Mouse (Mus musculus): Measurements from ENCODE around the gene Fosl1. TPM values are rescaled to one million over a fixed set of nuclear protein-coding genes. Genes with fewer than 3 reads are reported as not detected.
"Not testable (repeated sequence)": the region's sequence is repeated elsewhere in the genome, so short reads cannot be mapped to it uniquely, and the experiment has no call there.

The Fosl1 gene
- polyA plus RNA-seq, 1 experiment from 2014 or later = not detected

GRCm38 (mm10) chr19:5493301-5493721 is 46.0 kb downstream of the Fosl1 start:
- peaks cover 56% of the 10 kb centered on the region for H3K36me3 ChIP-seq (ENCODE audit: control insufficient read depth, insufficient read depth, low read length)
- H3K4me3 ChIP-seq (ENCODE audit: low read depth, low read length); H3K4me1 ChIP-seq (ENCODE audit: control insufficient read depth, insufficient read depth, low read length); H3K4me2 ChIP-seq (ENCODE audit: low read depth, low read length); DNase-seq (ENCODE audit: low spot score); H3K9me3 ChIP-seq (ENCODE audit: control insufficient read depth, low read length); H3K27ac ChIP-seq (replicated peaks; ENCODE audit: low read depth, low read length); H3K27me3 ChIP-seq (replicated peaks; ENCODE audit: control insufficient read depth, insufficient read depth, low read length); ATAC-seq (ENCODE audit: low read depth); H3K9ac ChIP-seq (ENCODE audit: low read depth, low read length): not testable (repeated sequence)
- 73% methylated on average over 9 of the region's 9 CpGs for WGBS

DNA sequence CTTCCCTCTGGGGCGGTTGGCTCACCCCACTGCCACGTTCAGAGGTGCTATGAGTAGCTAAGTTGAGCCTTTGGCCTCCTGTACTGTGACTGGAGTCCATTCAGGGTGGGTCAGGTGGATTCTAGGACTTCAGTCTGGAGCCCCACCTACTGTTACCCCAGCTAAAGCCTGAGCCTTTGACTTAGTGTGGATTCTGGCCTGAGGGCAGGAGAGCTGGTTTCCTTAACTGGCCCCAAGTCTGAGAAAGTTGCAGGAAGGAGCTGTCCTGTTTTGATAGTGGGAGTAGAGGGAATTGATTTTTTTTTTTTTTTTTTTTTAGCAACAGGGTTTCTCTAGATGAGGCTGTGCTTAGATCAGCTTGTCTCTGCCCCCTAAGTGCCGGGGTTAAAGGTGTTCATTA is 47.0 kb downstream of the Fosl1 start:
- Histone ChIP-seq H3K4me1 (ENCODE audit: control insufficient read depth, insufficient read depth, low read length) (no peaks in the 10 kb centered on the region; the same call in 1 of the 2 replicates), H3K9me3 (ENCODE audit: control insufficient read depth, low read length) (no peaks in the 10 kb centered on the region), H3K4me3 (ENCODE audit: low read depth, low read length) (no peak overlapping the region), H3K27ac (replicated peaks; ENCODE audit: low read depth, low read length) (no peak overlapping the region), H3K27me3 (replicated peaks; ENCODE audit: control insufficient read depth, insufficient read depth, low read length) (no peaks in the 10 kb centered on the region), H3K36me3 (ENCODE audit: control insufficient read depth, insufficient read depth, low read length) (peaks cover 59% of the 10 kb centered on the region), H3K9ac (ENCODE audit: low read depth, low read length) (no peak overlapping the region), H3K4me2 (ENCODE audit: low read depth, low read length) (no peak overlapping the region)
- 88% methylated on average over 3 of the region's 3 CpGs for WGBS
- DNase-seq (ENCODE audit: low spot score) (no peak), ATAC-seq (ENCODE audit: low read depth) (no peak)

DNA sequence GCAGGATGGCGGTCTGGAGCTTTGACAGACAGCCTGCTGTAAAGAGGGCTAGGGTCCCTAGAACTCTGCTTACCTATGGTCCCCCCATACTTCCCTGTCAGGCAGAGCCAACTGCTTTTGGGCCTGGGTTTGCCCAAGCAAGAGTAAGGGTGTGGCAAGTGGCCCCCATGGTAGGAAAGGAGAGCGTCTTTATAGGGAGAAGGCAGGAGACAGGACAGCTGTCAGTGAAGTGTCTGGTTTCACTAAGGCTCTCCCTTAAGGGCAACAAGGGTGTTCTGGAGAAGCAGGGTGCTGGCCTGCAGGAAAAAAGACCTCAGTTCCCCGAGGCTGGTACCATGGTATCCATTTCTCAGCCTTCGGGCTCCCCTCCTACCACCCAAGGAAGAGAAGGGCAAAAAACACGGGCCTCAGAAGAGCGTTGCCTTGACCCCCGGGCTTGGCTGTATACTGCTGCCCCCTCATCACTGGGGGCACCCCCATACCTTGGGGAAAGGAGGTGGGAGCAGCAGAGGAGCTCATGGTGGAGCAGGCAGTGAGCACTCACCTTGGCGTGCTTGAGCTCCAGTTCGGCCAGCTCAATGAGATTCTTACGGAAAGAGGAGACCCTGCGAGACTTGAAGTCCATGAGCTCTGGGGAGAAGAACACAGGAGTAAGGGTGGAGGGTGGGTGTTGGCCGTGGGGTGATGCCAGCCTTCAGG is 48.2 kb downstream of the Fosl1 start:
- no peak overlapping the region for H3K4me3 ChIP-seq (ENCODE audit: low read depth, low read length)
- DNase-seq (ENCODE audit: low spot score) (no peak), ATAC-seq (ENCODE audit: low read depth) (no peak)
- H3K9me3 ChIP-seq (ENCODE audit: control insufficient read depth, low read length) = no peaks in the 10 kb centered on the region
- no peak overlapping the region for H3K9ac ChIP-seq (ENCODE audit: low read depth, low read length)
- H3K27me3 ChIP-seq (replicated peaks; ENCODE audit: control insufficient read depth, insufficient read depth, low read length) = no peaks in the 10 kb centered on the region
- H3K4me1 ChIP-seq (ENCODE audit: control insufficient read depth, insufficient read depth, low read length) = no peaks in the 10 kb centered on the region; the same call in 1 of the 2 replicates
- peaks cover 59% of the 10 kb centered on the region for H3K36me3 ChIP-seq (ENCODE audit: control insufficient read depth, insufficient read depth, low read length)
- WGBS = 81% methylated on average over 12 of the region's 12 CpGs
- no peak overlapping the region for H3K27ac ChIP-seq (replicated peaks; ENCODE audit: low read depth, low read length)
- H3K4me2 ChIP-seq (ENCODE audit: low read depth, low read length) = no peak overlapping the region

GRCm38 (mm10) chr19:5496052-5496370 is 48.7 kb downstream of the Fosl1 start:
- Histone ChIP-seq H3K36me3 (ENCODE audit: control insufficient read depth, insufficient read depth, low read length) (peaks cover 59% of the 10 kb centered on the region), H3K9me3 (ENCODE audit: control insufficient read depth, low read length) (no peaks in the 10 kb centered on the region), H3K27ac (replicated peaks; ENCODE audit: low read depth, low read length) (no peak overlapping the region), H3K4me3 (ENCODE audit: low read depth, low read length) (no peak overlapping the region), H3K27me3 (replicated peaks; ENCODE audit: control insufficient read depth, insufficient read depth, low read length) (no peaks in the 10 kb centered on the region), H3K4me2 (ENCODE audit: low read depth, low read length) (no peak overlapping the region), H3K4me1 (ENCODE audit: control insufficient read depth, insufficient read depth, low read length) (no peaks in the 10 kb centered on the region; the same call in 1 of the 2 replicates), H3K9ac (ENCODE audit: low read depth, low read length) (no peak overlapping the region)
- WGBS = 89% methylated on average over 10 of the region's 16 CpGs
- DNase-seq (ENCODE audit: low spot score) (no peak), ATAC-seq (ENCODE audit: low read depth) (no peak)

GRCm38 (mm10) chr19:5500330-5500875 is 53.1 kb downstream of the Fosl1 start:
- Histone ChIP-seq H3K4me3 (ENCODE audit: low read depth, low read length) (no peak overlapping the region), H3K9ac (ENCODE audit: low read depth, low read length) (no peak overlapping the region), H3K27ac (replicated peaks; ENCODE audit: low read depth, low read length) (no peak overlapping the region), H3K4me1 (ENCODE audit: control insufficient read depth, insufficient read depth, low read length) (no peaks in the 10 kb centered on the region), H3K9me3 (ENCODE audit: control insufficient read depth, low read length) (no peaks in the 10 kb centered on the region), H3K27me3 (replicated peaks; ENCODE audit: control insufficient read depth, insufficient read depth, low read length) (no peaks in the 10 kb centered on the region), H3K36me3 (ENCODE audit: control insufficient read depth, insufficient read depth, low read length) (peaks cover 34% of the 10 kb centered on the region), H3K4me2 (ENCODE audit: low read depth, low read length) (no peak overlapping the region)
- DNase-seq (ENCODE audit: low spot score) (no peak), ATAC-seq (ENCODE audit: low read depth) (no peak)
- 86% methylated on average over 2 of the region's 2 CpGs for WGBS

DNA sequence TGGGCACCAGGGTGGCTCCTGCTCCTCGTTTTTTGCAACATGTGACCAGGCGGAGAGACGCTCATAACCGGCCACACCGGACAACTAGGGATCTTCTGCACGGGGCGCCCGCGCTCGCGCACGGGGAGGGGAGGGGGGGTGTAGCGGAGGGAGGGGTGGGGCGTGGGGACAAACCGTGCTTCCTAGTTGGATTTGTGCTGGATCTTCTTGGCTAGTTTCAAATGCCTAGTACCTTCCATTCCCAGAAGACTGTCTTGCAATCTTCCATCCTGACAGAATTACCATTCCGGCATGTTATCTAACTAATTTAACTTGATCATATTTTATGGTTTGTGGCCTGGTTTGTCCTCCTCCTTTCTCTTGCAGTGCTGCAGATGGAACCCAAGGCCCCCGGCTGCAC is 56.3 kb downstream of the Fosl1 start, which contains the start of gene 1700020D05Rik:
1700020D05Rik (minus strand) TSS at position 101 of the 400 bp plus-strand sequence.
- WGBS = 73% methylated on average over 13 of the region's 17 CpGs
- Histone ChIP-seq H3K9me3 (ENCODE audit: control insufficient read depth, low read length) (peaks cover 4% of the 10 kb centered on the region), H3K36me3 (ENCODE audit: control insufficient read depth, insufficient read depth, low read length) (0 out of 2 replicates have a peak, but pooled peaks cover 6% of the 10 kb centered on the region), H3K9ac (ENCODE audit: low read depth, low read length) (no peak within 1 kb of the TSS), H3K4me2 (ENCODE audit: low read depth, low read length) (no peak within 1 kb of the TSS), H3K27me3 (replicated peaks; ENCODE audit: control insufficient read depth, insufficient read depth, low read length) (no peaks in the 10 kb centered on the region), H3K4me1 (ENCODE audit: control insufficient read depth, insufficient read depth, low read length) (no peaks in the 10 kb centered on the region), H3K4me3 (ENCODE audit: low read depth, low read length) (no peak within 1 kb of the TSS), H3K27ac (replicated peaks; ENCODE audit: low read depth, low read length) (no peak within 1 kb of the TSS)
- no peak for DNase-seq (ENCODE audit: low spot score)
- no peak for ATAC-seq (ENCODE audit: low read depth)

Other genes starting within 250 kb of the Fosl1 start
- gene Pacs1, start 174.4 kb upstream of the Fosl1 start, polyA plus RNA-seq (2014; fragmentation: Nextera tagmentation; extraction: Ambion mirVana) = 28.1 and 30.9 TPM in 2 replicates
- 247 and 281 TPM in 2 replicates for gene Sf3b2, start 152.1 kb upstream of the Fosl1 start, polyA plus RNA-seq (2014; fragmentation: Nextera tagmentation; extraction: Ambion mirVana)
- 4.0 and 4.3 TPM in 2 replicates for gene Gal3st3, start 149.2 kb upstream of the Fosl1 start, polyA plus RNA-seq (2014; fragmentation: Nextera tagmentation; extraction: Ambion mirVana)
- gene Catsper1, start 111.8 kb upstream of the Fosl1 start, polyA plus RNA-seq (2014; fragmentation: Nextera tagmentation; extraction: Ambion mirVana) = not detected in 2 replicates
- 7.5 and 9.2 TPM in 2 replicates for gene Cst6, start 98.0 kb upstream of the Fosl1 start, polyA plus RNA-seq (2014; fragmentation: Nextera tagmentation; extraction: Ambion mirVana)
- 35.0 and 35.7 TPM in 2 replicates for gene Eif1ad, start 80.8 kb upstream of the Fosl1 start, polyA plus RNA-seq (2014; fragmentation: Nextera tagmentation; extraction: Ambion mirVana)
- gene Banf1, start 80.4 kb upstream of the Fosl1 start, polyA plus RNA-seq (2014; fragmentation: Nextera tagmentation; extraction: Ambion mirVana) = 375 and 387 TPM in 2 replicates
- 50.3 and 65.9 TPM in 2 replicates for gene Sart1, start 58.8 kb upstream of the Fosl1 start, polyA plus RNA-seq (2014; fragmentation: Nextera tagmentation; extraction: Ambion mirVana)
- 0.53 TPM in 1 of 2 replicates, not detected in the other for gene Tsga10ip, start 45.0 kb upstream of the Fosl1 start, polyA plus RNA-seq (2014; fragmentation: Nextera tagmentation; extraction: Ambion mirVana)
- gene Drap1, start 22.6 kb upstream of the Fosl1 start, polyA plus RNA-seq (2014; fragmentation: Nextera tagmentation; extraction: Ambion mirVana) = 191 and 195 TPM in 2 replicates
- 51.1 and 56.1 TPM in 2 replicates for gene AI837181, start 22.4 kb upstream of the Fosl1 start, polyA plus RNA-seq (2014; fragmentation: Nextera tagmentation; extraction: Ambion mirVana)
- gene Ccdc85b, start 10.3 kb downstream of the Fosl1 start, polyA plus RNA-seq (2014; fragmentation: Nextera tagmentation; extraction: Ambion mirVana) = 5.7 and 6.1 TPM in 2 replicates
- 75.0 and 99.0 TPM in 2 replicates for gene Fibp, start 13.1 kb downstream of the Fosl1 start, polyA plus RNA-seq (2014; fragmentation: Nextera tagmentation; extraction: Ambion mirVana)
- 0.85 and 1.5 TPM in 2 replicates for gene Ctsw, start 21.0 kb downstream of the Fosl1 start, polyA plus RNA-seq (2014; fragmentation: Nextera tagmentation; extraction: Ambion mirVana)
- gene Efemp2, start 26.4 kb downstream of the Fosl1 start, polyA plus RNA-seq (2014; fragmentation: Nextera tagmentation; extraction: Ambion mirVana) = 175 and 190 TPM in 2 replicates
- gene Mus81, start 40.9 kb downstream of the Fosl1 start, polyA plus RNA-seq (2014; fragmentation: Nextera tagmentation; extraction: Ambion mirVana) = 38.0 and 39.6 TPM in 2 replicates
- 2,353 and 2,499 TPM in 2 replicates for gene Cfl1, start 42.9 kb downstream of the Fosl1 start, polyA plus RNA-seq (2014; fragmentation: Nextera tagmentation; extraction: Ambion mirVana)
- not detected in 2 replicates for gene 1700020D05Rik, start 56.2 kb downstream of the Fosl1 start, polyA plus RNA-seq (2014; fragmentation: Nextera tagmentation; extraction: Ambion mirVana)
- 10.7 and 13.2 TPM in 2 replicates for gene Snx32, start 63.0 kb downstream of the Fosl1 start, polyA plus RNA-seq (2014; fragmentation: Nextera tagmentation; extraction: Ambion mirVana)
- 6.1 and 6.4 TPM in 2 replicates for gene Ovol1, start 113.1 kb downstream of the Fosl1 start, polyA plus RNA-seq (2014; fragmentation: Nextera tagmentation; extraction: Ambion mirVana)
- gene Ap5b1, start 120.5 kb downstream of the Fosl1 start, polyA plus RNA-seq (2014; fragmentation: Nextera tagmentation; extraction: Ambion mirVana) = 3.3 and 3.8 TPM in 2 replicates
- gene Rnaseh2c, start 154.3 kb downstream of the Fosl1 start, polyA plus RNA-seq (2014; fragmentation: Nextera tagmentation; extraction: Ambion mirVana) = 94.8 and 110 TPM in 2 replicates
- gene Kat5, start 162.7 kb downstream of the Fosl1 start, polyA plus RNA-seq (2014; fragmentation: Nextera tagmentation; extraction: Ambion mirVana) = 24.7 and 32.5 TPM in 2 replicates
- 49.2 and 52.9 TPM in 2 replicates for gene Rela, start 189.9 kb downstream of the Fosl1 start, polyA plus RNA-seq (2014; fragmentation: Nextera tagmentation; extraction: Ambion mirVana)
- gene Sipa1, start 216.2 kb downstream of the Fosl1 start, polyA plus RNA-seq (2014; fragmentation: Nextera tagmentation; extraction: Ambion mirVana) = 24.4 and 26.6 TPM in 2 replicates
- gene Map3k11, start 241.2 kb downstream of the Fosl1 start, polyA plus RNA-seq (2014; fragmentation: Nextera tagmentation; extraction: Ambion mirVana) = 18.9 and 23.3 TPM in 2 replicates
- gene Pcnx3, start 241.4 kb downstream of the Fosl1 start, polyA plus RNA-seq (2014; fragmentation: Nextera tagmentation; extraction: Ambion mirVana) = 24.1 and 32.1 TPM in 2 replicates